Mouse (Mus musculus) cortical plate, adult 2 months (tissue): ENCODE data around the gene Lamc1.

ENCODE experiments used
- CTCF ChIP-seq: fragments of 200-500 bp; IDR thresholded peaks from 2 replicates; pipeline ENCODE4 v1.5.1; 2011; ENCODE audit warnings: mild to moderate bottlenecking, control low read depth, low read length; ENCODE audit not compliant: insufficient read depth; ENCODE audit errors: extremely low read depth
- POLR2A ChIP-seq: fragments of 200-500 bp; IDR thresholded peaks from 2 replicates; pipeline ENCODE4 v1.6.1; 2011; ENCODE audit warnings: mild to moderate bottlenecking, low read length, control low read depth; ENCODE audit not compliant: insufficient read depth; ENCODE audit errors: extremely low read depth

DNA sequence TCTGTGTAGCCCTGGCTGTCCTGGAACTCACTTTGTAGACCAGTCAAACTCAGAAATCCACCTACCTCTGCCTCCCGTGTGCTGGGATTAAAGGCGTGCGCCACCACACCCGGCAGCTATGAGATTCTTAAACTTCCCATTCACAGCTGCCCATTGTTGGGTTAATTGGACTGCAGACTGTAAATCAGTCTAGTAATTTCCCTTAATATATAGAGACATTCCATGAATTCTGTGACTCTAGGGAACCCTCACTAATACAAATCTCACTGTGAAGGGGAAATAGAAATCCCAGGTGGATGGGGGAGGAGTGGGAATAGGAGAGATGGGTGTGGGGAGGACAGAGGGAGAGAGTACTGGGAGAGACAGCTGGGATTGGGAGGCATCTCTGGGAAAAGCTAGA, 29.3 kb upstream of the Lamc1 start:
- TF ChIP-seq CTCF (no peak), POLR2A (no peak)
